Mouse (Mus musculus) embryonic facial prominence, embryonic 11.5 days (tissue): ENCODE measurements around the gene Mylk. TPM values are rescaled to one million over a fixed set of nuclear protein-coding genes. Genes with fewer than 3 reads are reported as not detected.

ENCODE experiments used
- ATAC-seq: fragments of 200-750 bp; cut with Nextera tagmentation; replicated peaks from 2 replicates; pipeline ENCODE4 v1.8.0; 2017; ENCODE audit warnings: low read depth; ENCODE audit not compliant: insufficient number of reproducible peaks, low FRiP score, low TSS enrichment
- DNase-seq: peaks from one replicate; pipeline ENCODE4 v3.0.0-alpha.2; 2015; ENCODE audit warnings: low spot score
- H3K27ac ChIP-seq: fragments of 300-500 bp; sonication (generic); replicated peaks from 2 replicates; pipeline ENCODE4 v1.5.1; 2014; ENCODE audit warnings: mild to moderate bottlenecking, low read depth, low read length, control low read depth
- H3K27me3 ChIP-seq: fragments of 300-500 bp; sonication (generic); 2 replicates; pipeline ENCODE4 v1.6.1; 2014; ENCODE audit warnings: mild to moderate bottlenecking, low read length, moderate library complexity, mixed read lengths; ENCODE audit not compliant: control insufficient read depth, insufficient read depth
- H3K36me3 ChIP-seq: fragments of 300-500 bp; sonication (generic); replicated peaks from 2 replicates; pipeline ENCODE4 v1.6.1; 2014; ENCODE audit warnings: low read depth, mild to moderate bottlenecking, low read length, moderate library complexity, mixed read lengths; ENCODE audit not compliant: control insufficient read depth, insufficient read depth
- H3K4me1 ChIP-seq: fragments of 300-500 bp; sonication (generic); 2 replicates; pipeline ENCODE4 v1.6.1; 2014; ENCODE audit warnings: low read length, mixed read lengths; ENCODE audit not compliant: control insufficient read depth, insufficient read depth
- H3K4me2 ChIP-seq: fragments of 300-500 bp; sonication (generic); 2 replicates; pipeline ENCODE4 v1.6.1; 2014; ENCODE audit warnings: low read depth, mild to moderate bottlenecking, control low read depth, low read length, moderate library complexity
- H3K4me3 ChIP-seq: fragments of 300-500 bp; sonication (generic); 2 replicates; pipeline ENCODE4 v1.5.1; 2014; ENCODE audit warnings: low read depth, low read length, control low read depth
- H3K9ac ChIP-seq: fragments of 300-500 bp; sonication (generic); replicated peaks from 2 replicates; pipeline ENCODE4 v1.6.1; 2014; ENCODE audit warnings: mild to moderate bottlenecking, control low read depth, low read length
- H3K9me3 ChIP-seq: fragments of 300-500 bp; sonication (generic); replicated peaks from 2 replicates; pipeline ENCODE4 v1.6.1; 2016; ENCODE audit warnings: mild to moderate bottlenecking, low read length, inconsistent platforms, mixed read lengths; ENCODE audit not compliant: control insufficient read depth
- WGBS: fragments of 180-500 bp; shearing (Covaris S2); extraction: QIAGEN DNeasy Blood & Tissue Kit; methylation state at CpG from one replicate; pipeline ENCODE4 v1.1.7; 2014; 5-methylcytosine and 5-hydroxymethylcytosine counted together
- polyA plus RNA-seq: library from polyadenylated mRNA; unstranded; fragments of >200 nt; fragmentation: Nextera tagmentation; extraction: Ambion mirVana; gene quantifications from 2 replicates; pipeline ENCODE4 v1.2.1, GENCODE M21; 2014

Mylk gene
- polyA plus RNA-seq, 1 experiment from 2014 or later, result 5.8 TPM

GRCm38 (mm10) chr16:34941915-34942314, 196.9 kb downstream of the Mylk start:
- Histone ChIP-seq H3K27ac (no peak overlapping the region), H3K4me3 (no peak overlapping the region), H3K27me3 (no peaks in the 10 kb centered on the region), H3K9me3 (no peaks in the 10 kb centered on the region), H3K4me2 (no peak overlapping the region), H3K36me3 (no peaks in the 10 kb centered on the region), H3K9ac (no peak overlapping the region), H3K4me1 (no peaks in the 10 kb centered on the region)
- ATAC-seq (no peak), DNase-seq (no peak)
- WGBS, result 53% methylated on average over 3 of the region's 3 CpGs

GRCm38 (mm10) chr16:34946301-34946700, 201.3 kb downstream of the Mylk start:
- Histone ChIP-seq H3K4me2 (no peak overlapping the region), H3K27me3 (no peaks in the 10 kb centered on the region), H3K36me3 (no peaks in the 10 kb centered on the region), H3K4me3 (no peak overlapping the region), H3K27ac (no peak overlapping the region), H3K9me3 (no peaks in the 10 kb centered on the region), H3K9ac (no peak overlapping the region), H3K4me1 (no peaks in the 10 kb centered on the region)
- ATAC-seq (no peak), DNase-seq (no peak)
- WGBS, result 87% methylated on average over 3 of the region's 3 CpGs

GRCm38 (mm10) chr16:34950935-34951334, 205.9 kb downstream of the Mylk start:
- Histone ChIP-seq H3K9me3 (no peaks in the 10 kb centered on the region), H3K27me3 (no peaks in the 10 kb centered on the region), H3K36me3 (no peaks in the 10 kb centered on the region), H3K27ac (no peak overlapping the region), H3K9ac (no peak overlapping the region), H3K4me2 (no peak overlapping the region), H3K4me3 (no peak overlapping the region), H3K4me1 (no peaks in the 10 kb centered on the region)
- no peak for DNase-seq
- WGBS, result 87% methylated on average over 9 of the region's 9 CpGs
- ATAC-seq, result no peak

- Histone ChIP-seq H3K4me3 (no peak overlapping the region), H3K27ac (no peak overlapping the region), H3K9me3 (no peaks in the 10 kb centered on the region), H3K4me2 (no peak overlapping the region), H3K9ac (no peak overlapping the region), H3K36me3 (no peaks in the 10 kb centered on the region), H3K4me1 (no peaks in the 10 kb centered on the region), H3K27me3 (no peaks in the 10 kb centered on the region)
- WGBS, result 80% methylated on average over 5 of the region's 5 CpGs
- no peak for DNase-seq
- no peak for ATAC-seq
Measured at GRCm38 (mm10) chr16:34952254-34952653, 207.2 kb downstream of the Mylk start.

GRCm38 (mm10) chr16:34952798-34953197, 207.8 kb downstream of the Mylk start:
- H3K4me3 ChIP-seq, result no peak overlapping the region
- H3K4me1 ChIP-seq, result no peaks in the 10 kb centered on the region
- no peaks in the 10 kb centered on the region for H3K9me3 ChIP-seq
- WGBS, result 70% methylated on average over 3 of the region's 3 CpGs
- no peaks in the 10 kb centered on the region for H3K27me3 ChIP-seq
- no peak overlapping the region for H3K9ac ChIP-seq
- no peak for ATAC-seq
- H3K36me3 ChIP-seq, result no peaks in the 10 kb centered on the region
- no peak overlapping the region for H3K4me2 ChIP-seq
- no peak for DNase-seq
- H3K27ac ChIP-seq, result no peak overlapping the region

GRCm38 (mm10) chr16:34953501-34953900, 208.5 kb downstream of the Mylk start:
- WGBS, result 95% methylated on average over 10 of the region's 10 CpGs
- H3K4me3 ChIP-seq, result no peak overlapping the region
- no peaks in the 10 kb centered on the region for H3K9me3 ChIP-seq
- no peak overlapping the region for H3K9ac ChIP-seq
- no peak for ATAC-seq
- H3K4me2 ChIP-seq, result no peak overlapping the region
- DNase-seq, result no peak
- H3K27me3 ChIP-seq, result no peaks in the 10 kb centered on the region
- H3K27ac ChIP-seq, result no peak overlapping the region
- no peaks in the 10 kb centered on the region for H3K36me3 ChIP-seq
- H3K4me1 ChIP-seq, result no peaks in the 10 kb centered on the region

- ATAC-seq (no peak), DNase-seq (no peak)
- Histone ChIP-seq H3K9ac (no peak overlapping the region), H3K4me3 (no peak overlapping the region), H3K27ac (no peak overlapping the region), H3K9me3 (no peaks in the 10 kb centered on the region), H3K27me3 (no peaks in the 10 kb centered on the region), H3K4me2 (no peak overlapping the region), H3K36me3 (no peaks in the 10 kb centered on the region), H3K4me1 (no peaks in the 10 kb centered on the region)
- 73% methylated on average over 8 of the region's 8 CpGs for WGBS
Measured at GRCm38 (mm10) chr16:34957487-34958230, 212.6 kb downstream of the Mylk start.

- H3K9ac ChIP-seq, result no peak overlapping the region
- 45% methylated on average over 9 of the region's 9 CpGs for WGBS
- H3K27me3 ChIP-seq, result no peaks in the 10 kb centered on the region
- no peak for DNase-seq
- H3K4me2 ChIP-seq, result no peak overlapping the region
- no peak; the same call in 1 of the 2 replicates for ATAC-seq
- H3K27ac ChIP-seq, result no peak overlapping the region
- no peaks in the 10 kb centered on the region for H3K4me1 ChIP-seq
- H3K4me3 ChIP-seq, result no peak overlapping the region
- H3K9me3 ChIP-seq, result no peaks in the 10 kb centered on the region
- H3K36me3 ChIP-seq, result no peaks in the 10 kb centered on the region
Measured at GRCm38 (mm10) chr16:34958667-34959066, 213.7 kb downstream of the Mylk start.
